Mouse (Mus musculus): ENCODE results near the gene Ppm1m.

GRCm38 (mm10) chr9:106236818-106237211 is 37.3 kb upstream of the Ppm1m start:
- no peak for TF ChIP-seq CTCF (IDR thresholded peaks at IDR 0.05; ENCODE audit: low read depth)
- TF ChIP-seq EP300 (IDR thresholded peaks at IDR 0.05; ENCODE audit: low read depth) = no peak

Data from liver, postnatal 0 days (tissue).